Mouse (Mus musculus) stomach, postnatal 0 days (tissue): ENCODE results near the gene Glrx5. TPM values are rescaled to one million over a fixed set of nuclear protein-coding genes. Genes with fewer than 3 reads are reported as not detected.

ENCODE experiments used
- ATAC-seq: fragments of 200-750 bp; cut with Nextera tagmentation; 2 replicates; pipeline ENCODE4 v1.8.0; 2017; ENCODE audit not compliant: low FRiP score, low TSS enrichment
- DNase-seq: peaks from one replicate; pipeline ENCODE4 v3.0.0-alpha.2; 2016; ENCODE audit warnings: low spot score
- H3K27ac ChIP-seq: fragments of 300-500 bp; sonication (generic); replicated peaks from 2 replicates; pipeline ENCODE4 v1.5.1; 2014; ENCODE audit warnings: mild to moderate bottlenecking, control low read depth
- H3K27me3 ChIP-seq: fragments of 300-500 bp; sonication (generic); 2 replicates; pipeline ENCODE4 v1.6.1; 2014; ENCODE audit warnings: low read length; ENCODE audit not compliant: control insufficient read depth, insufficient read depth
- H3K36me3 ChIP-seq: fragments of 300-500 bp; sonication (generic); 2 replicates; pipeline ENCODE4 v1.6.1; 2014; ENCODE audit warnings: low read length, mixed read lengths; ENCODE audit not compliant: control insufficient read depth, insufficient read depth
- H3K4me1 ChIP-seq: fragments of 300-500 bp; sonication (generic); replicated peaks from 2 replicates; pipeline ENCODE4 v1.6.1; 2014; ENCODE audit warnings: antibody characterized with exemption; ENCODE audit not compliant: control insufficient read depth, insufficient read depth
- H3K4me2 ChIP-seq: fragments of 300-500 bp; sonication (generic); replicated peaks from 2 replicates; pipeline ENCODE4 v1.6.1; 2014; ENCODE audit warnings: low read depth, mild to moderate bottlenecking, control low read depth, moderate library complexity
- H3K4me3 ChIP-seq: fragments of 300-500 bp; sonication (generic); 2 replicates; pipeline ENCODE4 v1.5.1; 2014; ENCODE audit warnings: low read depth, low read length, control low read depth
- H3K9ac ChIP-seq: fragments of 300-500 bp; sonication (generic); 2 replicates; pipeline ENCODE4 v1.6.1; 2014; ENCODE audit warnings: mild to moderate bottlenecking, low read length, control low read depth, mixed read lengths
- H3K9me3 ChIP-seq: fragments of 300-500 bp; sonication (generic); 2 replicates; pipeline ENCODE4 v1.6.1; 2016; ENCODE audit warnings: low read length; ENCODE audit not compliant: control insufficient read depth
- CTCF ChIP-seq: IDR thresholded peaks from 2 replicates; pipeline ENCODE4 v1.5.1; 2016; ENCODE audit warnings: antibody characterized with exemption, low read depth, mild to moderate bottlenecking, moderate library complexity
- EP300 ChIP-seq: optimal IDR thresholded peaks from 2 replicates; pipeline ENCODE3; 2016; ENCODE audit warnings: antibody characterized with exemption
- WGBS: fragments of 180-500 bp; shearing (Covaris S2); extraction: QIAGEN DNeasy Blood & Tissue Kit; methylation state at CpG from one replicate; pipeline ENCODE4 v1.1.7; 2014; 5-methylcytosine and 5-hydroxymethylcytosine counted together
- polyA plus RNA-seq: library from polyadenylated mRNA; unstranded; fragments of >200 nt; fragmentation: Nextera tagmentation; extraction: Ambion mirVana; gene quantifications from 2 replicates; pipeline ENCODE4 v1.2.1, GENCODE M21; 2015

The Glrx5 gene
- polyA plus RNA-seq, 1 experiment from 2014 or later, result 134 TPM

DNA sequence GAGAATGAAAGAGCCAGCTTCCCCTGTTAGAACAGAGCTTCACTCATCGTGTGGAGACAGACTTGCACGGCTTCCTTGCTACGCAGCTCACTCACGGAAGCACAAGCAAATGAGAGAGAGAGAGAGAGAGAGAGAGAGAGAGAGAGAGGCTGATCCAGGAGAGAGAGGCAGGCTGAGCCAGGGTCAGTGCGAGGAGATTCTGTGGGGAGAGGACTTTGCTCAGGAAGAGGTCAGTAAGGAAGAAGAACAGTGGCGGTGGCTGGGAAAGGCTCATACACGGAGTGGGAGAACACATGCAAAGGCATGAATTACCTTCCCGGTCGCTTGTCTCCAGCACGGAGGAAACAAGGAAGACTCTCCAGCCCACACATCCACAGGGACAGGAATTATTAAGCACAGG lies 35.3 kb upstream of the Glrx5 start:
- Histone ChIP-seq H3K4me3 (no peak overlapping the region), H3K4me1 (no peaks in the 10 kb centered on the region), H3K4me2 (no peak overlapping the region), H3K27me3 (no peaks in the 10 kb centered on the region), H3K9ac (no peak overlapping the region), H3K36me3 (no peaks in the 10 kb centered on the region), H3K27ac (no peak overlapping the region), H3K9me3 (no peaks in the 10 kb centered on the region)
- no peak for ATAC-seq
- DNase-seq, result no peak
- WGBS, result 77% methylated on average over 10 of the region's 10 CpGs
- TF ChIP-seq EP300, result no peak
- no peak for TF ChIP-seq CTCF

DNA sequence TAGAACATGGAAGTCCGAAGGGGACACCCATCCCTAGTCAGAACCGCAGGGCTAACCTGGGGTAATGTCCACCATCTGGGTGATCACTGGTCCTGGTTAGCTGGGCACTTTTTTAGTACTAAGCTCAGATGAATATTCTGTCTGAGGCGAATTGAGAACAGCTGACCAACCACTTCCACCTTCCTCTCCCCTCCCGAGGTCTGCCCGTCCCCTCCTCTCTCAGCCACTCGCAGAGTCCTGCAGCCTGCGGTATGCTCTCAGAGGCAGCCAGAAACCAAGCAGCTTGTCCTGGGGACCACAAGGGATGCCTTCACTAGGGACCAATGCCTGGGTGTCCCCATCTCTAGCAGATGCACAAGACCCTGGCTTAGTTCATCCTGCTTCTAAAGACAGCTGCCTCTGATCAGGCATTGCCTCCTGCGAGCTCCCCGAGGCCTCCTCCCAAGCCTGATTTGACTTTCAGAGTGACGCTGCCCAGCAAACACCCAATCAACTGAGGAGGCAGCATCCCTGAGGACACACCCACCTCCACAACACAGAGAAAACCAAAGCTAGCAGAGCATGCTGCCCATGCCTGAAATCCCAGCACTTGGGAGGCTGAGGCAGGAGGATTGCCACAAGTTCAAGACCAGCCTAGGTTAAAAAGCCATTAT lies 34.7 kb upstream of the Glrx5 start:
- Histone ChIP-seq H3K4me1 (no peaks in the 10 kb centered on the region), H3K9ac (no peak overlapping the region), H3K27me3 (no peaks in the 10 kb centered on the region), H3K27ac (no peak overlapping the region), H3K4me3 (no peak overlapping the region), H3K9me3 (no peaks in the 10 kb centered on the region), H3K4me2 (no peak overlapping the region), H3K36me3 (no peaks in the 10 kb centered on the region)
- DNase-seq, result no peak
- no peak for ATAC-seq
- TF ChIP-seq EP300 (no peak), CTCF (no peak)
- 78% methylated on average over 10 of the region's 10 CpGs for WGBS

DNA sequence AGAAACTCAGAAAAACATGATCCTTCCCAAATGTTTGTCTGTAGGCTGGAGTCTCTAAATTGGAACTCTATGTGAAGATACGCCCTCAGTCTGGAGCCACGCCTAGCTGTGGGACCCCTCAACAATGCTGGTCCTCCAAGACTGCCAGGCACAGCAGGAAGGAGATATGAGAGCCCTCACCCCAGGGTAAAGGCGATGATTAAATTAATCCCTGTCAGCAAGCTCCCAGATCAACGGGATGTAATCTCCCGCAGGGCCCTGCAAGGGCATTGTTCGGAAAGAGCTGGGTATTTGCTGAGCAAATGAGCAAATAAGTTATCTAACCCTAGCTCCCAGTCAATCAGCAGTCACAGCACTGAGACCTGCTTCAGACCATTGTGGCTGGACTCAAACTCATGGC lies 33.9 kb upstream of the Glrx5 start:
- H3K4me1 ChIP-seq, result 0 out of 2 replicates have a peak, but pooled peaks cover 2% of the 10 kb centered on the region
- DNase-seq (no peak), ATAC-seq (no peak)
- no peaks in the 10 kb centered on the region for H3K36me3 ChIP-seq
- WGBS, result 50% methylated on average over 6 of the region's 6 CpGs
- TF ChIP-seq EP300 (no peak), CTCF (no peak)
- no peaks in the 10 kb centered on the region for H3K9me3 ChIP-seq
- no peak overlapping the region for H3K9ac ChIP-seq
- H3K27ac ChIP-seq, result no peak overlapping the region
- H3K4me3 ChIP-seq, result no peak overlapping the region
- H3K27me3 ChIP-seq, result no peaks in the 10 kb centered on the region
- H3K4me2 ChIP-seq, result no peak overlapping the region

DNA sequence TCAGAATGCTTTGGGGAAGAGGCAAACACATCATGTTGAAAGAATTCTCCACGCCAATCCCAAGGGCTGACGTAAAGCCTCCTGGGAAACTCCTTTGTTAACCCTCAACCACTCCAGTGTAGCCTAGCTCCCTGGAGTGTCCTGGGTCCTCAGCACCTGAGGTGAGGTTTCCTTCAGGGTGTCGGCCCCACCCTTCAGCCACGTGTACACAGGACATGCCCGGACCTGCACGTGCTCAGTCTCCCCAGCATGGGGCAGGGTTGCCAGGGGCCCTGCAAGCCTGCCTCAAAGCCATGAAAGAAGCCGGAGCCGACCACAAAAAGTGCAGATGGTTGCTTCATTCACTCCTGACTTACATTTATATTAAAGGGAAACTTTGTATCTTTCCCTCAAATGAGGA lies 33.3 kb upstream of the Glrx5 start:
- ATAC-seq, result 0 out of 2 replicates have a peak, but pooled peaks have one; percentile 33
- H3K27me3 ChIP-seq, result no peaks in the 10 kb centered on the region
- H3K27ac ChIP-seq, result no peak overlapping the region
- no peak overlapping the region for H3K4me2 ChIP-seq
- no peaks in the 10 kb centered on the region for H3K36me3 ChIP-seq
- H3K4me3 ChIP-seq, result no peak overlapping the region
- peak; percentile 29 for DNase-seq
- TF ChIP-seq CTCF (no peak), EP300 (no peak)
- 0 out of 2 replicates have a peak, but pooled peaks cover 2% of the 10 kb centered on the region for H3K4me1 ChIP-seq
- no peak overlapping the region for H3K9ac ChIP-seq
- WGBS, result 45% methylated on average over 8 of the region's 8 CpGs
- no peaks in the 10 kb centered on the region for H3K9me3 ChIP-seq

DNA sequence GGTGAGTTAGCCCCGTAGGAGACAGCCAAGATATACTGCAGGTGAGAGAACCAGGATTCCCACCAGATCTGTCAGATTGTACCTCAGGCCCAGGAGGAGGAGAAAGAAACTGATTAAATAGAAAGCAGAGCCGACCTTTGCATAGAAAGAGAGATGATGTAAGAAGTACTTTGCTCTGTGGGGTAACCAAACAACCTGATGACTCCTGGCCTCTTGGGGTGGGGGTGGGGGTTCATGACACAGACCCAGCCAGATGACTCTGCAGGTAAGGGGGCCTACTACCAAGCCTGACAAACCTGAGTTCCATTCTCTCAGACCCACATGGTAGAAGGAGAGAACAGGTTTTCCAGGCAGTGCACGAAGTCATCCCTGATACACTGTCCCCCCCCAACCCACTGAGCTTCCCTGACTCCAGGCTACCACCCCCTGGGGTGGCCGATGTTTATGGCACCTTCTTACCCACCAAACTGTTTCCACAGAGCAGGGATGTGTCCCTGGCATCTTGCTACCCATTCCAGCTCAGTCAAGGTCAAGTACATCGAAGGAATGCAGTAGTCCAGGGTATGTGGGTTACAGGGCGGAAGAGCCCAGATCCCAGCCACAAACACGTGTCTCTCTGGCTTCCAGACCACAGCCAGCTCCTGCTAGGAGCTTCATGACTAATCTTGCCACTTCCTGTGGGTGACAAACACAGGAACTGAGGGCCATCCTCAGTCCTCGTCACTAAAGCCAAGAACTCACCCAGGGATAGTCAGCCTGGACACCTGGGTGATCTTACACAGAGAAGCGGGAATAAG lies 31.8 kb upstream of the Glrx5 start:
- no peak for TF ChIP-seq CTCF
- TF ChIP-seq EP300, result no peak

DNA sequence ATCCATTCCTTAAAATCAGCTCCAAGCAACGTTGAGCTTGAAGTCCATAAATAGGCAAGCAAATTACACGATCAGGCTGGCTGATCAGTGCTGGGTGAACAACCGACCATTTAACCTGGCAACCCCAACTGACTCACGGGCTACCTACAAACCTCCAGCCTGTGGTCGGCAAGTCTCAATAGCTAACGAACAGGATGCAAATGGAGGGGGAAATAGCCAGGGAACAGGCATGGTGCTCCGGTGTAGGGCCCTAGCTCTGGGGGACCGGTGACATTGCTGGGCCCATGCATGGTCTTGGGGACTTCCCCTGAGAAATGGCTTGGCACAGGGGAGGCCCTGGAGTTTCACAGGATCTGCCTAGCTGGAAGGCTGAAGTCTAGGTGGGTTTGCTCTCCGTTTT lies 31.2 kb upstream of the Glrx5 start:
- H3K36me3 ChIP-seq, result no peaks in the 10 kb centered on the region
- DNase-seq, result no peak
- no peak overlapping the region for H3K4me2 ChIP-seq
- H3K9me3 ChIP-seq, result no peaks in the 10 kb centered on the region
- no peak for ATAC-seq
- no peaks in the 10 kb centered on the region for H3K27me3 ChIP-seq
- no peak overlapping the region for H3K27ac ChIP-seq
- WGBS, result 86% methylated on average over 9 of the region's 9 CpGs
- H3K9ac ChIP-seq, result no peak overlapping the region
- TF ChIP-seq CTCF (no peak), EP300 (no peak)
- H3K4me3 ChIP-seq, result no peak overlapping the region
- 0 out of 2 replicates have a peak, but pooled peaks cover 2% of the 10 kb centered on the region for H3K4me1 ChIP-seq

More for the DNA sequence above, 31.8 kb upstream of the Glrx5 start:
- Histone ChIP-seq H3K9ac (no peak overlapping the region), H3K36me3 (no peaks in the 10 kb centered on the region), H3K27me3 (no peaks in the 10 kb centered on the region), H3K4me2 (no peak overlapping the region), H3K9me3 (no peaks in the 10 kb centered on the region), H3K27ac (no peak overlapping the region), H3K4me1 (0 out of 2 replicates have a peak, but pooled peaks cover 2% of the 10 kb centered on the region), H3K4me3 (no peak overlapping the region)
- DNase-seq (no peak), ATAC-seq (no peak)
- 70% methylated on average over 9 of the region's 9 CpGs for WGBS
